Mouse (Mus musculus) megakaryocyte-erythroid progenitor cell, adult 5 weeks (primary cell): Measurements from ENCODE around the gene Gabpa. TPM values are rescaled to one million over a fixed set of nuclear protein-coding genes. Genes with fewer than 3 reads are reported as not detected.

Experiments used
- polyA plus RNA-seq: library from polyadenylated mRNA; stranded (reverse); fragments of >175 nt; gene quantifications from 2 replicates; pipeline ENCODE4 v1.2.3, GENCODE M21; 2012

Gabpa gene
- 5.2 and 7.1 TPM in 2 replicates for polyA plus RNA-seq

DNA sequence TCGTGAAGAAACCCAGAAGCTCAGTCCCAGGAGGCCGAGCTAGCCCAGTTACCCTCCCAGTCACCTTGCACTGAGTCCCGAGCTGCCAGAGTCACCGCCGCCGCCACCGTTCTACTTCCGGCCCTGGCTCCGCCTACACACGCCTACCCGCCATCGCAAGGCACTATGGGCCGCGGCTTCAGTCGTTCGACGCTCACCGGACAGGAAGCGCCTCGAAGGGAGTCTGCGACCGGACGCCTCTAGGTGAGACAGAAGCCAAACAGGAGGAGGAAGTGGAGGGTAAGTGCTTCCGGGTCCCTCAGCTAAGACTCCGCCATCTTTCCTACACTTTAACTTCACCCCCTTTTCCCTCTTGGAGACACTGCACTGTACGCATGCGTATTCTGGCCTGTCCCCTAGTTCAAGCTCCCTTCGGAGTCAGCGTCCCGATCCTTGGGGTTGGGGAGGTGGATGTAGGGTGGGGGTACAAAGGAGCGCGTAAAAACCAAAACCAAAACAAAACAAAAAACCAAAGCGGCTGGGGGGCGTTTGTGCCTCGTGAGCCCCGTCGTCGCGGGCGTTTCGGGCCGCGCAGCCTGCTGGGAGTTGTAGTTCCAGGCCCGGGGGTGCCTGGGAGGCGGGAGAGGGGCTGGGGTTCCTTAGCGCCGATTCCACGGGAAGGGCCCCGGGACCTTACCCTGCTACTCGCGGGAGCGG is at the start of gene Gabpa:
Gabpa (plus strand) TSS at position 181 of the 696 bp plus-strand sequence.

DNA sequence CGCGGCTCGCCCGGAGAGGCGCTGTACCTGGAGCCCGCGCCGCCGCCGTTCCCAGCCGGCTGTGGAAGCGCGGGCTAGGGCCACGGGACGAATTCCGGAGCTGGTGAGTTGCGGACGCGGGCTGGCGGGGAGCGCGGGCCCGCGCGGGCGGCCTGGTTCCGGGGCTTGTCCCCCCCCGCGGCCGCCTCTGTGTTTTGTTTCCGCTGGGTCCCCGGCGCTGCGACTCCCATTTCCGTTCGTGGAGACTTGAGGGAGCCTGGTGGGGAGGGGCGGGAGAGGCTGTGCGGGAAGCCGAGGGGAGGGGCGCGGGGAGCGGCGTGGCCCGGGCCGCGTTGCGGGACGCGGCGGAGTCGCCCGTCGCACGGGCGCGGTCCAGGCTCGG is 707 bp downstream of the Gabpa start, which contains the start of gene Atp5j:
Atp5j (minus strand) TSS at position 185 of the 382 bp plus-strand sequence.

Other genes with a start within 250 kb of the Gabpa start
- gene Mrpl39, start 99.2 kb upstream of the Gabpa start, polyA plus RNA-seq = 192 and 215 TPM in 2 replicates
- gene Jam2, start 60.8 kb upstream of the Gabpa start, polyA plus RNA-seq = 0.05 and 0.17 TPM in 2 replicates
- 94.0 and 121 TPM in 2 replicates for gene Atp5j, start 700 bp downstream of the Gabpa start, polyA plus RNA-seq